Mouse (Mus musculus) testis, adult 2 months (tissue): Measurements from ENCODE around the gene Zfp575. TPM values are rescaled to one million over a fixed set of nuclear protein-coding genes. Genes with fewer than 3 reads are reported as not detected.

Source experiments
- H3K27ac ChIP-seq: fragments of 200-500 bp; 2 replicates; pipeline ENCODE4 v1.5.1; 2012; ENCODE audit warnings: low read depth, low read length; ENCODE audit not compliant: control insufficient read depth, insufficient read depth
- H3K27me3 ChIP-seq: fragments of 200-500 bp; 2 replicates; pipeline ENCODE4 v1.6.1; 2012; ENCODE audit warnings: mild to moderate bottlenecking, low read length, moderate library complexity; ENCODE audit not compliant: control insufficient read depth, insufficient read depth
- H3K36me3 ChIP-seq: fragments of 200-500 bp; 2 replicates; pipeline ENCODE4 v1.6.1; 2012; ENCODE audit warnings: mild to moderate bottlenecking, low read length; ENCODE audit not compliant: control insufficient read depth, insufficient read depth
- H3K4me1 ChIP-seq: fragments of 200-500 bp; 2 replicates; pipeline ENCODE4 v1.6.1; 2012; ENCODE audit warnings: low read length; ENCODE audit not compliant: control insufficient read depth, insufficient read depth
- H3K4me3 ChIP-seq: fragments of 200-500 bp; 2 replicates; pipeline ENCODE4 v1.5.1; 2012; ENCODE audit warnings: low read depth, mild to moderate bottlenecking, low read length, moderate library complexity, mixed read lengths; ENCODE audit not compliant: control insufficient read depth
- CTCF ChIP-seq: fragments of 200-500 bp; IDR thresholded peaks from 2 replicates; pipeline ENCODE4 v1.5.1; 2012; ENCODE audit warnings: low read depth, mild to moderate bottlenecking, inconsistent platforms, low read length, moderate library complexity; ENCODE audit not compliant: control insufficient read depth, insufficient read depth, insufficient replicate concordance
- POLR2A ChIP-seq: fragments of 200-500 bp; IDR thresholded peaks from 2 replicates; pipeline ENCODE4 v1.6.1; 2012; ENCODE audit warnings: low read depth, mild to moderate bottlenecking, inconsistent platforms, low read length, moderate library complexity; ENCODE audit not compliant: control insufficient read depth
- polyA plus RNA-seq: library from polyadenylated mRNA; depleted of rRNA; stranded (reverse); fragments of >200 nt; gene quantifications from 2 replicates; pipeline ENCODE4 v1.2.3, GENCODE M21; 2012

The Zfp575 gene
- polyA plus RNA-seq, 1 experiment: 0.04 TPM

DNA sequence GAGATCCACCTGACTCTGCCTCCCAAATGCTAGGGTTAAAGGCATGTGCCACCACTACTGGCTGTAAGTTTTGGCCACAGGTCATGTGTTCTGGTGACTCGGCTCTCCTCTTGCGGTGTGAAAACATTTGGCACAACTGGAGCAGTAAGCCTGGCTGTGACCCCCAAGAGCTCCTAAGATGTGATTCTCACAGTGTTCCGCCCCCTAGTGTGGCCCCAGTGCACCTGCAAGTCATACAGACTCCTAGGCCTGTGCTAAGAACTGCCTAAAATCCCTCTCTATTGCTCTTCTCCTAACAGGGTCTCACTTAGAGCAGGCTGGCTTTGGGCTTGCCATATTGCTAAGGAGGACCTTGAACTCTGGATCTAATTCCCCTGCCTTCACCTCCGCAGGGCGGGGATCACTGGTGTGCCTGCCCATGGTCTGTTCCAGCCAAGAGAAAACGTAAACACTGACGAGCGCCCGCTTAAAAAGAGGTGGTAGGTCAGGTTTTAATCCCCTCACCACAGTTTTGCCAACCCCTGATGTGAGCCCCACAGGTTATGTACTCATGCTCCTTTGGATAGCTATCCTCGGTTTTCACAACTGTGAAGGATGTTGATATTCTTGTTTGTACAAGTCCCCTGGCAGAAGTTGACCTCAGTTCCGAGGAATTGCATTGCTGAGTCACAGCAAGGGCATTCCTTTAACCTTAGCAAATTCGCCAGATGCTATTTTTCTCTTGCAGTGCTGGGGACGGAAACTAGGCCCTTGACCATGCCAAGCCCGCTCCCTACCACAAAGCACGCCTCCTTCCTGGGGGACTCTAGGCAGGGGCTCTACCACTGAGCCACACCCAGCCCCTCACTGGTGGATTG is 12.0 kb upstream of the Zfp575 start:
- Histone ChIP-seq H3K27ac (no peak overlapping the region), H3K4me1 (peaks cover 6% of the 10 kb centered on the region), H3K27me3 (no peaks in the 10 kb centered on the region; the same call in 1 of the 2 replicates), H3K36me3 (no peaks in the 10 kb centered on the region), H3K4me3 (no peak overlapping the region)
- TF ChIP-seq CTCF: no peak
- no peak for TF ChIP-seq POLR2A

DNA sequence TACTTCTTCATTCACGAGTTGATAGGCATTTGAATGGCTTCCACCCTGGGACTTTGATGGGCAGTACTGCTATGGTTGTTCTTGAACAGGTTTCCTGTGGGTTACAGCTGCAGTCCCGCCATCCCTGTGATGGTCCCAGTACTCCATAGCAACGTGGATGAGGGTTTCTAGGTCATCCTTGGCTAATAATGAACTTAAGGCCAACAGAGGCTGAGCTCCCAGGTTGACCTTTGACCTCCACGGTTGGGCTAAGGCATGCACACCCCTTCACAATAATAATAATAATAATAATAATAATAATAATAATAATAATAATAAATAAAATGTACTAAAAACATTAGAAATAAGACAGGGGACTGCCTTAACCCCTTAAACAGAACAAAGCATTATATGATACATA is 10.7 kb upstream of the Zfp575 start:
- no peak overlapping the region for H3K4me3 ChIP-seq
- H3K36me3 ChIP-seq: no peaks in the 10 kb centered on the region
- H3K4me1 ChIP-seq: peaks cover 13% of the 10 kb centered on the region
- H3K27me3 ChIP-seq: no peaks in the 10 kb centered on the region; the same call in 1 of the 2 replicates
- H3K27ac ChIP-seq: no peak overlapping the region
- TF ChIP-seq POLR2A: no peak
- TF ChIP-seq CTCF: no peak

DNA sequence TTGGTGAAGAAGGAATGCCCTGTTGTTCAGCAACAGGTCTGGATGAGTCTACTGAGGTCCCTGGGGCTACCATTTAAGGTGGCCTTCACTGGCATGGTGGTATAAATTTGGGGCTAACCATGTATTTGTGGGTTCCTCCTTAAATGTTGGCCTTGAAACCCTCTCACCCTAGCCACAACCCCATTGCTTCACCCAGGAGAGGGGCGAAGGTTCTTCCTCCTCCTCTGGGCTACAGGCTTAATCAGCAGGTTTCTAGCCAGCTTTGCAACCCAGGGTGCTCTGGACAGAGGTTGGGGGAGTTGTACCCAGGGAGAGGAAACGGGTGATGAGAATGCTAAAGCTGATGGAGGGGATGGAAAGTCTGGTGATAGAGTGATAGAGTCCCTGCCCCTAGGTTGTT is 8.0 kb upstream of the Zfp575 start:
- H3K4me3 ChIP-seq: no peak overlapping the region
- TF ChIP-seq POLR2A (no peak), CTCF (no peak)
- H3K27me3 ChIP-seq: no peaks in the 10 kb centered on the region; the same call in 1 of the 2 replicates
- H3K4me1 ChIP-seq: peaks cover 11% of the 10 kb centered on the region
- no peaks in the 10 kb centered on the region for H3K36me3 ChIP-seq
- H3K27ac ChIP-seq: no peak overlapping the region

DNA sequence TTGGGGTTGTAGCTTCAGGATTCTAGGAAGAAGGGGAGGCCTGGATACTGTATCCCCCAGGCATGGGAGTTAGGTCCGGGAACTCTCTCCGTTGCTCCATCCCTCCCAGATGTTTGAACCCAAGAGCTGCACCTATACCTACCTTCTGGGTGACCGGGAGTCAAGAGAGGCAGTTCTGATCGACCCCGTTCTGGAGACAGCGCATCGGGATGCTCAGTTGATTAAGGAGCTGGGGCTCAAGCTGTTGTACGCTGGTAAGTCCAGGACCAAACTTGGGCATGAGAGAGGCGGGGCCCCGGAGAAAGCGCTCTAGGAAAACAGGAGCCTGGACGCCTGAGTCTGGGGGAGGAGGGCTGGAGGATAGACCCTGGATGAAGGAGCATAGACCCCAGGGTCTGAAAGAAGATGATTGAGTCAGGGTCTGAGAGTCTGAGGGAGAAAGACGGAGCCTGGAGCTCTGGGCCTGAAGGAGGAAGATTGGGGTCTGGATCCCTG is 6.9 kb upstream of the Zfp575 start:
- Histone ChIP-seq H3K36me3 (no peaks in the 10 kb centered on the region), H3K27me3 (no peaks in the 10 kb centered on the region; the same call in 1 of the 2 replicates), H3K4me1 (peaks cover 11% of the 10 kb centered on the region), H3K27ac (no peak overlapping the region), H3K4me3 (peak overlapping the region; percentile 79)
- TF ChIP-seq POLR2A (no peak), CTCF (no peak)

DNA sequence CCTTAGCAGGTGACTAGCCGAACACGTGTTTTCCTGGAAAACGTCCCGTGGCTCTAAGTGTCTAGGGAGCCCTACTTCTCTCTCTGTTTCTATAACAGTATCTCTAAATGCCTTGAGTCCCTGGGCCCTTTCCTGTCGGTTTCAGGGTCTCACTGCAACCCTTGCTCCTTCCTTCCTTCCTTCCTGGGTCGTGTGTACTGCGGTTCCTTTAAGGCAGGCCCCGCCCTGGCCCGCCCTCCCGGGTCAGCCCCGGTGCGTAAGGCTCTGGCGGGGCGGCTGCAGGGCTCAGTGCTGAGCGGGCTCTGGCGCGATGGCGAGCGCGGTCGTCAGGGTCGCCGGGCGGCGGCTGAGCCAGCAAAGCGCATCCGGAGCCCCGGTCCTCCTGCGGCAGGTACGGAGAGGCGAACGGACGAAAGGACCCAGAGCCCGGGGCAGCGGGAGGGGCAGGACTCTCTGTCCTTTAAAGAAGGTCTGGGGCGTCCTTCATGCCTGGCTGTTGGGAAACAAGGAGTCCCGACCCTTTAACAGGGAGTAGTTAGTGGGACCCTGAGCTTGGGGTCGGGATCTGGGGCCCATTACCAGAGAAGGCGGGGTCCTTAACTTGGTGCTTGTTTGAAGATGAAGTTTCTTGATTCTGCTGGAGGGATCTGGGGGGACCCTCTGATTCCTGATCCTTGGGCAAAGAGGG is 6.3 kb upstream of the Zfp575 start:
- Histone ChIP-seq H3K27me3 (no peaks in the 10 kb centered on the region; the same call in 1 of the 2 replicates), H3K27ac (no peak overlapping the region), H3K36me3 (no peaks in the 10 kb centered on the region), H3K4me3 (peak overlapping the region; percentile 79), H3K4me1 (peaks cover 11% of the 10 kb centered on the region)
- TF ChIP-seq CTCF: no peak
- no peak for TF ChIP-seq POLR2A

DNA sequence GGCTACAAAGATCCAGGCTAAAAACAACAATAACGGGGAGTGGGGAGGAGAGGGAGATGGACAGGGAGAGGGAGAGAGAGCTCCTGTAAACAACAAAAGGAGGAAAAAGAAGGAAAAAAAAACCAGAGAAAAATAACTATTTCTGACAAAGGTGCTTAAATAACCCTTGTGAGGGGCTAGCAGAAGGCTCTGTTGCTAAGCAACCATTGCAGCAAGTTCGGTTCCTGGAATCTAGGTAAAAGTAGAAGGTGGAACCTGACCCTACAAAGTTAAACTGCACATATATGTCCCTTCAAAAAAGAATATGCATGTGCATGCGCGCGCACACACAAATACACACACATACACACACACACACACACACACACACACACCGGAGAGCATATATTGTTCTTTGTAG is 5.3 kb upstream of the Zfp575 start:
- no peaks in the 10 kb centered on the region; the same call in 1 of the 2 replicates for H3K27me3 ChIP-seq
- H3K27ac ChIP-seq: no peak overlapping the region
- H3K4me1 ChIP-seq: peaks cover 11% of the 10 kb centered on the region
- H3K36me3 ChIP-seq: no peaks in the 10 kb centered on the region
- TF ChIP-seq POLR2A: no peak
- TF ChIP-seq CTCF: no peak
- H3K4me3 ChIP-seq: no peak overlapping the region

DNA sequence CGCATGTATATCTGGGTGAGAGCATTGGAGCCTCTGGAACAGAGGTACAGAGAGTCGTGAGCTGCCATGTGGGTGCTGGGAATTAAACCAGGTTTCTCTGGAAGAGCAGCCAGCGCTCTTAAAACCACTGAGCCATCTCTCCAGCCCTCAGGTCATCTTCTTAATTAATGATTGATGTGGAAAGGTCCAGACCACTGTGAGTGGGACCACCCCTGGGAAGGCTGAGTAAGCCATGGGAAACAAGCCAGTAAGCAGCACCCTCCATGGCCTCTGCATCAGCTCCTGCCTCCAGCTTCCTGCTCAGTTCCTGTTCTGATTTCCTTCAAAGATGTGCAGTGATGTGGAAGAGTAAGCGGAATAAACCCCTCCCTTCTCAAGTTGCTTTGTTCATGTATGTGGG is 4.7 kb upstream of the Zfp575 start:
- peaks cover 14% of the 10 kb centered on the region for H3K4me1 ChIP-seq
- H3K4me3 ChIP-seq: no peak overlapping the region
- no peaks in the 10 kb centered on the region; the same call in 1 of the 2 replicates for H3K27me3 ChIP-seq
- H3K36me3 ChIP-seq: no peaks in the 10 kb centered on the region
- H3K27ac ChIP-seq: no peak overlapping the region
- TF ChIP-seq POLR2A: no peak
- TF ChIP-seq CTCF: no peak
